Mouse (Mus musculus) CD4-positive helper T cell, adult 2 months (primary cell): Measurements from ENCODE around the gene Zfp444.

Experiments used
- DNase-seq: peaks from one replicate; pipeline ENCODE4 v3.0.0-alpha.2; 2012; ENCODE audit warnings: low read depth, missing footprints, low spot score

The Zfp444 gene

GRCm38 (mm10) chr7:6161541-6161940, 10.5 kb upstream of the Zfp444 start:
- DNase-seq, result no peak

GRCm38 (mm10) chr7:6162172-6162571, 9.9 kb upstream of the Zfp444 start:
- no peak for DNase-seq

GRCm38 (mm10) chr7:6164671-6165070, 7.4 kb upstream of the Zfp444 start:
- no peak for DNase-seq

GRCm38 (mm10) chr7:6169403-6169802, 2.6 kb upstream of the Zfp444 start:
- DNase-seq, result no peak

GRCm38 (mm10) chr7:6170391-6170790, 1.6 kb upstream of the Zfp444 start:
- no peak for DNase-seq

- no peak for DNase-seq
Measured at GRCm38 (mm10) chr7:6170871-6171270, 1.2 kb upstream of the Zfp444 start.

GRCm38 (mm10) chr7:6171444-6172005, 501 bp upstream of the Zfp444 start:
- DNase-seq, result peak; percentile 83

- no peak for DNase-seq
Measured at GRCm38 (mm10) chr7:6172674-6173244, 733 bp downstream of the Zfp444 start.

- no peak for DNase-seq
Measured at GRCm38 (mm10) chr7:6173872-6174271, 1.8 kb downstream of the Zfp444 start.

- peak; percentile 25 for DNase-seq
Measured at GRCm38 (mm10) chr7:6174365-6174987, 2.5 kb downstream of the Zfp444 start.

GRCm38 (mm10) chr7:6179013-6179412, 7.0 kb downstream of the Zfp444 start:
- DNase-seq, result no peak

- no peak for DNase-seq
Measured at GRCm38 (mm10) chr7:6182882-6183281, 10.9 kb downstream of the Zfp444 start.

GRCm38 (mm10) chr7:6183802-6184201, 11.8 kb downstream of the Zfp444 start:
- no peak for DNase-seq

- DNase-seq, result no peak
Measured at GRCm38 (mm10) chr7:6184521-6184920, 12.5 kb downstream of the Zfp444 start.

GRCm38 (mm10) chr7:6185391-6185790, 13.4 kb downstream of the Zfp444 start:
- DNase-seq, result no peak

- no peak for DNase-seq
Measured at GRCm38 (mm10) chr7:6186176-6186575, 14.2 kb downstream of the Zfp444 start.

- DNase-seq, result no peak
Measured at GRCm38 (mm10) chr7:6186756-6187155, 14.7 kb downstream of the Zfp444 start.

- no peak for DNase-seq
Measured at GRCm38 (mm10) chr7:6189542-6189941, 17.5 kb downstream of the Zfp444 start.

- peak; percentile 73 for DNase-seq
Measured at GRCm38 (mm10) chr7:6191376-6191775, 19.4 kb downstream of the Zfp444 start.

GRCm38 (mm10) chr7:6194129-6194528, 22.1 kb downstream of the Zfp444 start:
- peak; percentile 47 for DNase-seq

- no peak for DNase-seq
Measured at GRCm38 (mm10) chr7:6195777-6196176, 23.8 kb downstream of the Zfp444 start.

- no peak for DNase-seq
Measured at GRCm38 (mm10) chr7:6196790-6197189, 24.8 kb downstream of the Zfp444 start, which contains the start of gene Galp. TSS of gene Galp (plus strand) at chr7:6197090.

GRCm38 (mm10) chr7:6204200-6204599, 32.2 kb downstream of the Zfp444 start:
- no peak for DNase-seq
